Mouse (Mus musculus): ENCODE measurements at regions not wholly inside any gene's neighbourhood (a gene's known extent, or its start where the extent isn't known, plus 50 kb on each side); places are given as distances from the start of the nearest gene placed in this dataset.

GRCm38 (mm10) chr16:67769114-67769513, 148.4 kb upstream of the Cadm2 start:
- no peak overlapping the region for H3K9ac ChIP-seq (ENCODE audit: low read depth, low read length)
- no peak for DNase-seq (ENCODE audit: extremely low read depth, low read depth, low spot score)
- no peaks in the 10 kb centered on the region for H3K4me1 ChIP-seq (ENCODE audit: control insufficient read depth, insufficient read depth, low read length)
- H3K36me3 ChIP-seq (ENCODE audit: control insufficient read depth, insufficient read depth, low read length): no peaks in the 10 kb centered on the region
- WGBS: 47% methylated on average over 5 of the region's 5 CpGs
- no peak overlapping the region for H3K4me3 ChIP-seq (ENCODE audit: insufficient read depth, low read depth, low read length)
- no peak overlapping the region for H3K27ac ChIP-seq (replicated peaks; ENCODE audit: insufficient read depth, low read depth, low read length)
- no peak for TF ChIP-seq CTCF (IDR thresholded peaks at IDR 0.05; ENCODE audit: low read depth, low read length)
- no peak for TF ChIP-seq POLR2A (IDR thresholded peaks at IDR 0.05; ENCODE audit: extremely low read depth, insufficient read depth, low read length)
- H3K79me2 ChIP-seq (ENCODE audit: control insufficient read depth, insufficient read depth, low read length): no peaks in the 10 kb centered on the region
- no peaks in the 10 kb centered on the region for H3K27me3 ChIP-seq (ENCODE audit: control insufficient read depth, insufficient read depth, low read length)

GRCm38 (mm10) chr16:67735398-67735797, 114.7 kb upstream of the Cadm2 start:
- Histone ChIP-seq H3K27ac (replicated peaks; ENCODE audit: insufficient read depth, low read depth, low read length) (no peak overlapping the region), H3K4me3 (ENCODE audit: insufficient read depth, low read depth, low read length) (no peak overlapping the region), H3K4me1 (ENCODE audit: control insufficient read depth, insufficient read depth, low read length) (no peaks in the 10 kb centered on the region), H3K36me3 (ENCODE audit: control insufficient read depth, insufficient read depth, low read length) (no peaks in the 10 kb centered on the region), H3K79me2 (ENCODE audit: control insufficient read depth, insufficient read depth, low read length) (no peaks in the 10 kb centered on the region), H3K9ac (ENCODE audit: low read depth, low read length) (no peak overlapping the region), H3K27me3 (ENCODE audit: control insufficient read depth, insufficient read depth, low read length) (no peaks in the 10 kb centered on the region)
- 65% methylated on average over 2 of the region's 2 CpGs for WGBS
- TF ChIP-seq CTCF (IDR thresholded peaks at IDR 0.05; ENCODE audit: low read depth, low read length) (no peak), POLR2A (IDR thresholded peaks at IDR 0.05; ENCODE audit: extremely low read depth, insufficient read depth, low read length) (no peak)
- no peak for DNase-seq (ENCODE audit: extremely low read depth, low read depth, low spot score)

- Histone ChIP-seq H3K4me3 (ENCODE audit: insufficient read depth, low read depth, low read length) (no peak overlapping the region), H3K36me3 (ENCODE audit: control insufficient read depth, insufficient read depth, low read length) (no peaks in the 10 kb centered on the region), H3K27me3 (ENCODE audit: control insufficient read depth, insufficient read depth, low read length) (no peaks in the 10 kb centered on the region), H3K4me1 (ENCODE audit: control insufficient read depth, insufficient read depth, low read length) (no peaks in the 10 kb centered on the region), H3K9ac (ENCODE audit: low read depth, low read length) (no peak overlapping the region), H3K79me2 (ENCODE audit: control insufficient read depth, insufficient read depth, low read length) (no peaks in the 10 kb centered on the region), H3K27ac (replicated peaks; ENCODE audit: insufficient read depth, low read depth, low read length) (no peak overlapping the region)
- DNase-seq (ENCODE audit: extremely low read depth, low read depth, low spot score): no peak
- 48% methylated on average over 3 of the region's 3 CpGs for WGBS
- no peak for TF ChIP-seq POLR2A (IDR thresholded peaks at IDR 0.05; ENCODE audit: extremely low read depth, insufficient read depth, low read length)
- TF ChIP-seq CTCF (IDR thresholded peaks at IDR 0.05; ENCODE audit: low read depth, low read length): no peak
Measured at GRCm38 (mm10) chr16:67698619-67699018, 77.9 kb upstream of the Cadm2 start.
